Mouse (Mus musculus) frontal cortex, adult (tissue): ENCODE data around the gene Man1c1.
A peak's percentile ranks its signal among the peaks of the same experiment; 100 is the strongest.

Experiments
- ATAC-seq: cut with Nextera tagmentation; 2 replicates; pipeline ENCODE4 v1.9.2; 2017; ENCODE audit warnings: mild to moderate bottlenecking, moderate library complexity, mixed read lengths; ENCODE audit not compliant: low TSS enrichment

Gene Man1c1

GRCm38 (mm10) chr4:134641711-134642516, 62.2 kb downstream of the Man1c1 start:
- peak; percentile 66 for ATAC-seq

DNA sequence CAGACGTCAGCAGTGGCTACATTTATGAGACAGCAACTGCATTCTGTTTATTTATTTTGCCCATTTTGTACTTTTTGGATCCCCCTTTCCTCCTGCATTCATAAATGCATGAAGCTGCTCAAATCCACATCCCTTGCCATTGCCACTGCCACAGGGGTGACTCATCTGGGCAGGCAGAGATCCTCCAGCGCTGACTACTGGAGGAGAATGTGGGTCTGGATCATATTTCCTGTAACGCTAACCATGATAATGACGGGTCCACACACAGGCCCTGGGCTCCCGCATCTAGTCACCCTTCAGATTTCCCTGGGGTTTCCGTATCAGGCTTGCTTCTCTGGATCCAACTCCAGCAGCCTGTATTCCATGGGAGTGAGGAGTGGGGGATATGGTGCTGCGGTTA, 64.8 kb downstream of the Man1c1 start:
- no peak for ATAC-seq

DNA sequence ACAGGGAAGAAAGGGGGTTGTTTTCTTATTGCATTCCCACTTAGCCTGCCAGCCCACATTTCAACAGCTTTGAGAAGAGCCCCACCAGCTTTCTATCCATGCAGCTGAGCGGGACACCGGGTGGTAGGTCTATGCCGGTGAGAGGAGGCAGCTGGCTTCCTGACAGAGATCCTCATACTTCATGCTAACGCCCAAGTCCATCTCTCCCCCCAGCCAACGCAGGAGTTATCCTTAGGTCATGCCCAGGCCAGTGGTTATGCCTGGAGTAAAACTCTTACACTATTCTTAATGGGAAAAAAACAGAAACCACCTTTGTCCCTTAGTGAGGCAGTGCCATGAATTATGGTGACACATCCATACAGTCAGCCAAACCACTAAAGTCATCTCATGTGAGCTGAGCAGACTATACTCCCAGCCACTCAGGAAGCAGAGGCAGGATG, 66.0 kb downstream of the Man1c1 start:
- ATAC-seq, result no peak

GRCm38 (mm10) chr4:134636406-134636805, 67.7 kb downstream of the Man1c1 start:
- ATAC-seq, result no peak

- ATAC-seq, result no peak
Measured at GRCm38 (mm10) chr4:134634001-134634400, 70.1 kb downstream of the Man1c1 start.

GRCm38 (mm10) chr4:134632131-134632711, 71.9 kb downstream of the Man1c1 start:
- peak; percentile 20; the same call in 1 of the 2 replicates for ATAC-seq

DNA sequence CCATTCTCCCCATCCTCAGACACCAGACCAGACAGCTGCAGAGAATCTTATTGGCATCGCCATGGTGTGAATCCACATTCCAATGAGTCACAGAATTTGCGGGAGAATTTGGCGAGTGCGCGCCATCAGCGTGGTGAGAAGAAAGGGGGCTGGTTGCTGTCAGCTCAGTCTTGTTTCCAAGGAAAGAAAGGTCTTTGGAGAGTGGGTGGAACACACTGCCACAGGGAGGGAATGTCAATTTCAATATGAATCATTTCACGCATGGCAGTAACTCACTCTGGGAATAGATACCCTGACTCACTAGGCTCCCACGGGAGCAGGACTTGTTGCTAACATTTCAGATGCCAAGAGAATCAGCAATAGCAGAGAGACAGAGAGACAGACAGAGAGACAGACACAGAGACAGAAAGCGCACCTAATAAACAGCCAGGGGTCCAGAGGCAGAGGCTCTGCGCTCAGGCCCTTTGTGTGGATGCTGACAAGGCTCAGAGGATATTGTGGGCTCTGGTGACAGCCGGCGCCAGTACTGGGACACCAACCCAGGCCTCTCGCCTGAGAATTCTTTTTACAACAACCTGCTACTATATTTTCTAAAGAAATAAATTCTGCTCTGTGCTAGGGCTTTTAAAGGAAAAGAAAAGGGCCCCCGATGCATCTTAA, 72.5 kb downstream of the Man1c1 start:
- peak; percentile 79 for ATAC-seq

DNA sequence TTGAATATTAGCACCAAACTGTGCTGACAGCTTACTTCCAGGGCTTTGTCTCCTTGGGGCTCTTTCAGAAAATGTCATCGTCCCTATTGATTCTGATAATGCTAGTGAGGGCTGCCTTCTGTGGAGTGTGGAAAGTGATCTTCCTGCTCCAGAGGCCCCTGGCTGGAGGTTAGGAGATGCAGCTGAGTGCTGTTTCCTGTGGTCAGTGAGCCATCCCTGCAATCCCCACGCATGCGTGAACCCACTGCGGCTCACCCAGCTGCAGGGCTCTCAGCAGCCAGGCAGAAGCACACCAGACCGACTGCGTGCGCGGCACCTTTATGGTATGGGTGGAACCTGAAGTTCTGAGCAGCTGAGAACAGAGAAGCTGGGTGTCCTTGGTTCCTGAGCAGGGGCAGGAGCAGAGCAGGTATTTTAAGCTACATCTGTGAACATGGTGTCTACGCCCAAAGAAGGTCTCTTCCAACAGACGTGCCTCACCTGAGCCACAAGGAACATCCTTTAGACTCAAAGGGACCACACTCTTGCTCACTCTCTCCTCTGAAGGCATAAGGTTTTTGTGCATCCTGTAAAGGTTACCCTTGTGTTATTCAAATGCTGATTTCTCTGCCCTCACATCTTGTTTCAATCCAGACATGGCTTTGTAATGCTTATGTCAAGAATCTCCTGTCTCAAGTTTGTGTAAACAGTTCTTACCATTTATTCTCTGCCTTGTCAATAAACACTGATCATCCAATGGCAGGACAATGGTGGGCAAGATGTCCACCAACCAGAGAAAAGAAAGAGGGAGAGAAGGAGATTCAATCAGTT, 75.3 kb downstream of the Man1c1 start:
- ATAC-seq, result no peak

GRCm38 (mm10) chr4:134628058-134628457, 76.0 kb downstream of the Man1c1 start:
- no peak for ATAC-seq

DNA sequence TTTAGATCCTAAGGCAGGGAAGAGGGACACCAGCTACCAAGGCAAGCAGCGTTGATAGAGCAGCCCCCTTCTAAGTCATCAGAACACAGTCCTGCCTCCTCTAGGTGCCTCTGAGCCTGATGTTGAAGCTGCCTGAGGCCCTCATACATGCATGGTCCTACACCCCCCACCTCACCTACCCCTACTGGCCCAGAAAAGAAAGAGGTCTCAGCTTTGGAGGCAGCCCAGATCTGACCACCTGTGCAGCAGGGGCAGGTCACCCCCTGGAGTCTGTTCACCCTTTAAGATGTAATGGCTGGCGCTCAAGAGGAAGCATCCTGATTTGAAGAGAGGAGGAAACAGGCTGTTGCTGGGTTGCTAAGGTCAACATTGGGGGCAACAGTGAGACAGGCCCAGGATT, 77.2 kb downstream of the Man1c1 start:
- 0 out of 2 replicates have a peak, but pooled peaks have one; percentile 5 for ATAC-seq

GRCm38 (mm10) chr4:134626350-134626749, 77.7 kb downstream of the Man1c1 start:
- ATAC-seq, result peak; percentile 73

DNA sequence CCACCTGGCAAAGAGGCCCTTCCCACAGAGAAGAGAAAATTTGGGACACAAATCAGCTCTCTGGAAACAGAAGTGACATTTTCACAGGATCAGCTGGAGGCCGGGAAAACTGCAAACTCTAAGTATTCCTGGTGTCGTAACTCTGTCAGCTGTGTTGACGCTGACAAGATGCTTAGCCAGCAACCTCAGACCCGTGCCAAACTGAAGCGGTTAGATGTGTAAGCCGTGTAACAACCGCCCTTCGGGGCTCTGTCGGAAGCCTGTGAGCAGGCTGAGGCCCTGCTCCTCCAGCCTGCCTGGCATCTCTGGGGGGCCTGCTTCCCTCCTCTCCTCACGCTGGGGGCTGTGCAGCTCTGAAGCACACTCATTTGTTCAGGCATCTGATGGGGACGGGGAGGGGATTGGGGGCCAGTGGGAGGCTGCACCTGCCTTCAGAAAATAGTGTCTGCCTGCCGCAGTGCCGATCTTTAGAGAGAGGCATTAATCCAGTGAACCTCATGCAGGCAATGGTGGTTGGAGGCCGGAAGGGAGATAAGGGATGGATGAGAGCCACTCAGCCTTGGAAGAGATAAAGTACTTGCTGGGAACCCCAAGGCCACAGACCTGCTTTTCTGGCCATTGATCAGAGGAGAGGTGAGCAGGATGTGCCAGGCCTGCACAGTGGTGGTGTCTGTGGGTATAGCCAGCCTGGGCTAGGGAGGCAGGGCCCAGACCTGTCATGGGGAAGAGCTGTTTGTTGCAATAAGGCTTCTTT, 79.8 kb downstream of the Man1c1 start:
- ATAC-seq, result peak; percentile 50; the same call in 1 of the 2 replicates

DNA sequence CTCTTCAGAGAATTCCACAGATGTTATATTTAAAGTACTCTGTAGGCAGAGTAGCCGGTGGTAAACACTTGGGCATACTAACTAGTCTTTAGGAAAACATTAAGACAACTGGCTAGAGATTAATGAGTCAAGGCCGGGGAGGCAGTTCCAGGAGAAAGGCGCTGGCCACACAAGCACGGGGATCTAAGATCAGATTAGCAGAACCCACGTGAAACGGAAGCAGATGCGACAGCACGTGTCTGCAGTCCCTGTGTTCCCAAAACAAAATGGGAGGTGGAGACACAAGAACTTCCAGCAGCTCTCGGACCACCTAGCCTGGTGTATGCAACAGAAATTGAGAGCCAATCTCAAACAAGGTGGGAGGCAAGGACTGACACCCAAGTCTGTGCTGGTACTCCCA, 82.4 kb downstream of the Man1c1 start:
- no peak for ATAC-seq

- no peak for ATAC-seq
Measured at GRCm38 (mm10) chr4:134620246-134620645, 83.8 kb downstream of the Man1c1 start.

DNA sequence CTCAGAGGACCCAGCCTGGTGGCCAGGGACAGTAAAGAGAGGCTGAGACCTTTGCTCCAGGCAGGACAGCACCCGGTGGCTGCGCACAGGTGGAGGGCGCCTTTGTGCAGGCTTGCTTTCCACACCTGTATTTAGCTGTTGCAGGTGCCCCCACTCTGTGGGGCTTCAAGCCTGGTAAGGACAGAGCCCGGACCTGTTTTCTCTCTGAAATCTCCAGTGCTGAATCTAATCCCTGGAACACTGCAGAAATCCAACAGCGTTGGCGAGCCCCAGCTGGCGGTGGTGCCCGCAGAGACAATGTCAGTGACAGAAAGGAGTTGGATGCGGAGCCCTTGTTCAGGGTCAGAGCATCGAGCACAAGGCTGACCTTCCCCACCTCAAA, 84.6 kb downstream of the Man1c1 start:
- ATAC-seq, result no peak

DNA sequence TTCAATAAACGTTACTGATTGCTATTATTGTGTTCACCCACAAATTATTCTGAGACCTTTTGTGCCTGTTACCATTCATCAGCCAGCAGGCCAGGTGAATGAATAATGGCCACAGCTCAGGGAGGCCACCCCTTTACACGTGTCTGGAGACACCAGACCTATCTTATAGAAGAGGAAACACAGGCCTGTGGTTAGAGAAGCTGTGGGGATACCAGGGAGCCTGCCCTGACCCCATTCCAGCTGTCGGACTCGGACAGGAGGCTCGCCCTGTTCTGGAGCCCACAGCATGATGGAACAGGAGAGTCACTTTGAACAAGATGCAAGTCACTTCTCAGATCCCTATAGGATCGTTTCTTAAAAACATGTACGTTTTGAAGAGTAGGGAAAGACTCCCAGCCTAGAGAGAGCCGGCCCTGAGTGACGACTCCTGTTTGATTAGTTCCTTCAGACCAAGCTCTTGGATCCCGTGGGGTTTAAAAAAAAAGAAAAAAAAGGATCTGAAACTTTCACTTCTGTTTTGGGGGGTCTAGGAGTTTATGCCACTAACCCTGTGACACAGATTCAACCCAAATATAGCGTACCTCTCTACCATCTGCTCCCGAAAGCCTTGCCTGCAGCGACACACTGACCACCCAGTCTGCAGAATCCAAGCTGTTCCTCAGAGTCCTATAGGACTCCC, 85.1 kb downstream of the Man1c1 start:
- no peak for ATAC-seq

DNA sequence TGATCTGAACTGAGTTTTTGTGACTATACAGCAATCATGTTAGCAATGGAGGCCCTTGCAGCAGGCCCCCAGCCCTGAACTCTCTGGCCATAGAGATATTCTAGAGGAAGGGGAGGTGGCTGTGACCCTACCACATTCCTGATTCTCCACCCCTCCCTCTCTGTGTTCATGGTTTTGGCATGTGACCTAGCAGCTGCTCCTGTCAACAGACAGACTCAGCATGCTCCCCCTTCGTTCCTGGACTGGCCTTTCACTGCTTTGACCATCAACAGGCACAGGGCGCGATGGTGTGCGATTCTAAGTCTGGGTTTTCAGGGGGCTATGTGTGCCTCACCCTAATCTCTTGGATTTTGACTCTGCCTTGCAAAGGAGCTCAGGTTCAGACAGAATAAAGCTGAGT, 86.3 kb downstream of the Man1c1 start:
- ATAC-seq, result no peak

GRCm38 (mm10) chr4:134615929-134616625, 88.0 kb downstream of the Man1c1 start:
- ATAC-seq, result no peak

DNA sequence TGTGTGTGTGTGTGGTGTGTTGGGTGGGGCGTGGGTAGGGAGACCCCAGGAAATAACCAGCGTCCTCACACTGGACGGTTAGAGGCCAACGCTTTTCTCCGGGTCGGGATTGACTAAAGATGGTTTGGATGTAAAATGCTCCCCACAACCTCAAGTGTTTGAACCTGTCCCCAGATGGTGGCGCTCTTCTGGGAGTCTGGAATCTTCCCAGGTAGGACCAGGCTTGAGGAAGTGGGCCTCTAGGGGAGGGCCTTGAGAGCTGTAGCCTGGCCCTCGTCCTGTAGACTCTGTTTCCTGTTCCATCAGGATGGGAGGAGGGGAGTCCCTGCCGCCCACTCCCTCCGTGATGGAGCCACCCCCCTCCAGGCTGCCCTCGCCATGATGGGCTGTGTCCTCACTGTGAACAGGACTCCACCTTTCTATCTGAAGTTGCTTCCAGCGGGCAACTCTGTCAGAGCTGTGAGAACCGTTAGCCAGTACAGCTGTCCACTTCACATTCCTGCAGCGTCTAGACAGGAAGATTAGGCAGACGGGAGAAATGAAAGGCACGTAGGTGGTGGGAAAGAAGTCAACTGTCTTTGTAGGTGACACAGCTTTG, 91.9 kb downstream of the Man1c1 start:
- no peak for ATAC-seq

DNA sequence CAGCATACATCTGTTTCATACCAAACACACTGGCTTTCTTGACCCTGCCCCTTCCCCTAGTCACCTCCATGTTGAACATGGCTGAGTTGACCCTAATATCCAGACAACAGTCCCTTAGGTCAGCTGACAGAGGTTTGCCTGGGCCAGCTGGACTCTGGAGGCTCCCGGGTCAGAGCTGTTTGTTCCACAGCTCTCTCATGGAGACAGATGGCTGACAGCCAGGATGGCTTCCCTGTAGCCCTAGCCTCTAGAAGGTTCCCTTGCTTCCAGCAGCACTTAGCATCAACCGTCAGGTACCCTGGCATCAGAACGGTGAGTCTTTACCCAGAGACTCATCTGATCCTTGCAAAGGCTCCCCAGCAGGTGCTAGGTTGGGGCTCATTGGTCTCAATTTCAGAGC, 93.5 kb downstream of the Man1c1 start:
- no peak for ATAC-seq
